Mouse (Mus musculus) CH12.LX (cell line): ENCODE data around the gene Cbwd1. TPM values are rescaled to one million over a fixed set of nuclear protein-coding genes. Genes with fewer than 3 reads are reported as not detected.

Experiments used
- DNase-seq: peaks from one replicate; pipeline ENCODE4 v3.0.0-alpha.2; 2013; ENCODE audit errors: extremely low read depth
- H3K27ac ChIP-seq: 2 replicates; pipeline ENCODE4 v1.5.1; 2012; ENCODE audit warnings: low read depth, mild to moderate bottlenecking, control low read depth, moderate library complexity; ENCODE audit not compliant: insufficient read depth
- H3K27me3 ChIP-seq: replicated peaks from 2 replicates; pipeline ENCODE3; 2012; ENCODE audit warnings: inconsistent platforms
- H3K36me3 ChIP-seq, 2 experiments: replicated peaks in 1 of 2; 2 replicates each; pipeline versions ENCODE3 to v1.6.1; 2012; ENCODE audit warnings: inconsistent platforms in 1 of 2, low read length in 1 of 2, mild to moderate bottlenecking in 1 of 2, mixed read lengths in 1 of 2, moderate library complexity in 1 of 2; ENCODE audit not compliant: control insufficient read depth in 1 of 2, insufficient read depth in 1 of 2
- H3K4me1 ChIP-seq, 2 experiments: 2 replicates each; pipeline ENCODE4 v1.6.1; 2012; ENCODE audit warnings: inconsistent platforms in 1 of 2, moderate library complexity in 1 of 2; ENCODE audit not compliant: insufficient read depth in 2 of 2, control insufficient read depth in 1 of 2
- H3K4me2 ChIP-seq: 2 replicates; pipeline ENCODE4 v1.6.1; 2012; ENCODE audit warnings: low read depth, mild to moderate bottlenecking, control low read depth; ENCODE audit not compliant: poor library complexity, insufficient read depth, severe bottlenecking
- H3K4me3 ChIP-seq, 3 experiments: fragments of 150-350 bp in 1 of 3; sonication (generic) in 1 of 3; replicated peaks in 1 of 3; 2 replicates each; pipeline versions ENCODE3 to v1.5.1; 2011 to 2012; ENCODE audit warnings: low read depth in 2 of 3, low read length in 2 of 3, mild to moderate bottlenecking in 2 of 3, moderate library complexity in 2 of 3, control low read depth in 1 of 3, improper control_type of control experiment in 1 of 3, inconsistent platforms in 1 of 3, mixed read lengths in 1 of 3; ENCODE audit not compliant: poor library complexity in 1 of 3
- H3K79me2 ChIP-seq: replicated peaks from 2 replicates; pipeline ENCODE4 v1.6.1; 2012; ENCODE audit warnings: mild to moderate bottlenecking, moderate library complexity; ENCODE audit not compliant: control insufficient read depth, poor library complexity, insufficient read depth, severe bottlenecking; ENCODE audit errors: extremely low read depth
- H3K9ac ChIP-seq: 2 replicates; pipeline ENCODE4 v1.6.1; 2012; ENCODE audit warnings: low read depth, mild to moderate bottlenecking, control low read depth, moderate library complexity; ENCODE audit not compliant: insufficient read depth
- H3K9me3 ChIP-seq: replicated peaks from 2 replicates; pipeline ENCODE3; 2012; ENCODE audit warnings: low read length, inconsistent platforms, mixed read lengths
- BHLHE40 ChIP-seq: IDR thresholded peaks from 2 replicates; pipeline ENCODE4 v1.6.1; 2011; ENCODE audit warnings: mild to moderate bottlenecking, low read depth, low read length, improper control_type of control experiment
- CTCF ChIP-seq, 2 experiments: IDR thresholded peaks in 1 of 2; conservative IDR thresholded peaks in 1 of 2; 2 replicates each; pipeline ENCODE4 v1.5.1; 2011 to 2012; ENCODE audit warnings: low read depth in 2 of 2, low read length in 2 of 2, improper control_type of control experiment in 1 of 2, inconsistent platforms in 1 of 2, mild to moderate bottlenecking in 1 of 2, moderate library complexity in 1 of 2
- ELF1 ChIP-seq: IDR thresholded peaks from 2 replicates; pipeline ENCODE4 v1.6.1; 2014; ENCODE audit warnings: low read depth, mild to moderate bottlenecking, inconsistent platforms, low read length, improper control_type of control experiment
- EP300 ChIP-seq: IDR thresholded peaks from 2 replicates; pipeline ENCODE4 v1.6.1; 2011; ENCODE audit warnings: low read length, improper control_type of control experiment
- ETS1 ChIP-seq: conservative IDR thresholded peaks from 2 replicates; pipeline ENCODE4 v1.6.1; 2012; ENCODE audit warnings: low read depth, mild to moderate bottlenecking, inconsistent platforms, low read length, improper control_type of control experiment, moderate library complexity
- GABPA ChIP-seq: IDR thresholded peaks from 2 replicates; pipeline ENCODE4 v1.6.1; 2012; ENCODE audit warnings: low read depth, low read length, improper control_type of control experiment, inconsistent platforms; ENCODE audit not compliant: insufficient replicate concordance
- HCFC1 ChIP-seq: IDR thresholded peaks from 2 replicates; pipeline ENCODE4 v1.6.1; 2012; ENCODE audit warnings: low read depth, mild to moderate bottlenecking, inconsistent platforms, low read length, improper control_type of control experiment
- IRF4 ChIP-seq: IDR thresholded peaks from 2 replicates; pipeline ENCODE4 v1.6.1; 2014; ENCODE audit warnings: low read depth, mild to moderate bottlenecking, inconsistent platforms, low read length, improper control_type of control experiment
- JUN ChIP-seq: IDR thresholded peaks from 2 replicates; pipeline ENCODE4 v1.6.1; 2011; ENCODE audit warnings: low read depth, mild to moderate bottlenecking, low read length, improper control_type of control experiment, moderate library complexity; ENCODE audit not compliant: insufficient read depth
- JUND ChIP-seq: conservative IDR thresholded peaks from 2 replicates; pipeline ENCODE4 v1.6.1; 2011; ENCODE audit warnings: low read depth, low read length, improper control_type of control experiment
- KAT2A ChIP-seq: IDR thresholded peaks from 2 replicates; pipeline ENCODE4 v1.6.1; 2012; ENCODE audit warnings: low read length, improper control_type of control experiment, inconsistent platforms; ENCODE audit not compliant: insufficient replicate concordance
- MAX ChIP-seq: IDR thresholded peaks from 2 replicates; pipeline ENCODE4 v1.6.1; 2011; ENCODE audit warnings: low read length, improper control_type of control experiment
- MAZ ChIP-seq: IDR thresholded peaks from 2 replicates; pipeline ENCODE4 v1.6.1; 2012; ENCODE audit warnings: low read depth, mild to moderate bottlenecking, inconsistent platforms, low read length, improper control_type of control experiment, moderate library complexity
- MEF2A ChIP-seq: IDR thresholded peaks from 2 replicates; pipeline ENCODE4 v1.6.1; 2014; ENCODE audit warnings: low read depth, mild to moderate bottlenecking, inconsistent platforms, low read length, improper control_type of control experiment, borderline replicate concordance
- MXI1 ChIP-seq: IDR thresholded peaks from 2 replicates; pipeline ENCODE4 v1.6.1; 2011; ENCODE audit warnings: mild to moderate bottlenecking, low read depth, low read length, improper control_type of control experiment
- MYC ChIP-seq: IDR thresholded peaks from 2 replicates; pipeline ENCODE4 v1.6.1; 2011; ENCODE audit warnings: low read depth, mild to moderate bottlenecking, improper control_type of control experiment, low read length
- NELFE ChIP-seq: IDR thresholded peaks from 2 replicates; pipeline ENCODE4 v1.6.1; 2011; ENCODE audit warnings: low read depth, low read length, improper control_type of control experiment
- NRF1 ChIP-seq: IDR thresholded peaks from 2 replicates; pipeline ENCODE4 v1.6.1; 2014; ENCODE audit warnings: low read depth, mild to moderate bottlenecking, inconsistent platforms, low read length, improper control_type of control experiment, moderate library complexity
- PAX5 ChIP-seq: IDR thresholded peaks from 2 replicates; pipeline ENCODE4 v1.6.1; 2012; ENCODE audit warnings: low read length, inconsistent platforms, mixed read lengths
- POLR2A ChIP-seq: IDR thresholded peaks from 2 replicates; pipeline ENCODE4 v1.6.1; 2011; ENCODE audit warnings: low read depth, mild to moderate bottlenecking, improper control_type of control experiment, low read length
- RAD21 ChIP-seq: IDR thresholded peaks from 2 replicates; pipeline ENCODE4 v1.6.1; 2011; ENCODE audit warnings: low read depth, mild to moderate bottlenecking, low read length, improper control_type of control experiment, moderate library complexity
- RCOR1 ChIP-seq: conservative IDR thresholded peaks from 2 replicates; pipeline ENCODE4 v1.6.1; 2012; ENCODE audit warnings: low read depth, mild to moderate bottlenecking, inconsistent platforms, low read length, improper control_type of control experiment
- SMC3 ChIP-seq: IDR thresholded peaks from 2 replicates; pipeline ENCODE4 v1.6.1; 2011; ENCODE audit warnings: low read depth, low read length, improper control_type of control experiment
- TBP ChIP-seq: conservative IDR thresholded peaks from 2 replicates; pipeline ENCODE4 v1.6.1; 2011; ENCODE audit warnings: low read depth, low read length, improper control_type of control experiment
- TCF12 ChIP-seq: IDR thresholded peaks from 2 replicates; pipeline ENCODE4 v1.6.1; 2014; ENCODE audit warnings: low read depth, mild to moderate bottlenecking, inconsistent platforms, low read length, improper control_type of control experiment
- UBTF ChIP-seq: IDR thresholded peaks from 2 replicates; pipeline ENCODE4 v1.6.1; 2012; ENCODE audit warnings: low read depth, mild to moderate bottlenecking, inconsistent platforms, low read length, improper control_type of control experiment, moderate library complexity
- USF1 ChIP-seq: IDR thresholded peaks from 2 replicates; pipeline ENCODE4 v1.6.1; 2014; ENCODE audit warnings: low read depth, mild to moderate bottlenecking, inconsistent platforms, low read length, improper control_type of control experiment
- ZKSCAN1 ChIP-seq: IDR thresholded peaks from 2 replicates; pipeline ENCODE4 v1.6.1; 2012; ENCODE audit warnings: low read depth, inconsistent platforms, low read length, improper control_type of control experiment, borderline replicate concordance
- ZMIZ1 ChIP-seq: IDR thresholded peaks from 2 replicates; pipeline ENCODE4 v1.6.1; 2012; ENCODE audit warnings: low read depth, mild to moderate bottlenecking, inconsistent platforms, low read length, improper control_type of control experiment
- ZNF384 ChIP-seq: IDR thresholded peaks from 2 replicates; pipeline ENCODE4 v1.6.1; 2012; ENCODE audit warnings: low read depth, low read length, improper control_type of control experiment, inconsistent platforms
- dilution Hi-C: fragments of 300-500 bp; cut with MboI; formaldehyde crosslinking; loops from 2 replicates; pipeline ENCODE4 v1.14.3; 2020; ENCODE audit warnings: low sequenced_read_pairs; ENCODE audit not compliant: extremely low pct_unique_long_range_greater_than_20kb, extremely low pct_ligation_motif_present
- in situ Hi-C: fragments of 300-500 bp; cut with MboI; formaldehyde crosslinking; loops from 3 replicates; pipeline ENCODE4 v1.14.3; 2019; ENCODE audit warnings: low sequenced_read_pairs, low pct_ligation_motif_present, low pct_unique_long_range_greater_than_20kb, mixed read lengths
- polyA plus RNA-seq: library from polyadenylated mRNA; unstranded; fragments of >175 nt; gene quantifications from 2 replicates; pipeline ENCODE4 v1.2.1, GENCODE M21; 2012; ENCODE audit warnings: low read depth; ENCODE audit not compliant: insufficient read length
- total RNA-seq, 2 experiments: library from RNA; depleted of rRNA; stranded (reverse); fragments of 300-350 nt in 1 of 2; fragments of >200 nt in 1 of 2; gene quantifications; 2 replicates each; pipeline ENCODE4 v1.2.3; 2012 to 2014

The Cbwd1 gene
- total and polyA plus RNA-seq, 3 experiments: 21.6 to 50.9 (median 26.3) TPM

- H3K79me2 ChIP-seq: no peaks in the 10 kb centered on the region
- no peak overlapping the region for H3K9ac ChIP-seq
- dilution Hi-C loops (no loop called here), in situ Hi-C loops (no loop called here)
- no peak overlapping the region for H3K4me2 ChIP-seq
- H3K27ac ChIP-seq: no peak overlapping the region
- no peak overlapping the region for H3K4me3 ChIP-seq
- H3K4me1 ChIP-seq: peaks cover 11 to 74% of the 10 kb centered on the region in 2 experiments
- H3K36me3 ChIP-seq: no peaks in the 10 kb centered on the region
- DNase-seq: no peak
- H3K27me3 ChIP-seq: peaks cover 16% of the 10 kb centered on the region
- TF ChIP-seq ELF1: no peak
- no peaks in the 10 kb centered on the region for H3K9me3 ChIP-seq
Observed at GRCm38 (mm10) chr19:25003810-25004209, 42.4 kb upstream of the Cbwd1 start.

GRCm38 (mm10) chr19:25002828-25003227 lies 41.4 kb upstream of the Cbwd1 start:
- peak; percentile 77 for DNase-seq
- Histone ChIP-seq H3K36me3 (no peaks in the 10 kb centered on the region), H3K4me2 (peak overlapping the region; percentile 41), H3K9me3 (no peaks in the 10 kb centered on the region), H3K9ac (0 out of 2 replicates have a peak overlapping the region, but pooled peaks have one; percentile 12), H3K4me3 (no peak overlapping the region), H3K79me2 (no peaks in the 10 kb centered on the region), H3K27me3 (peaks cover 25% of the 10 kb centered on the region), H3K27ac (no peak overlapping the region), H3K4me1 (peaks cover 11 to 65% of the 10 kb centered on the region in 2 experiments)
- in situ Hi-C loops: no loop called here
- TF ChIP-seq NRF1: no peak
- TF ChIP-seq ETS1: peak; percentile 55; the same call in 1 of the 2 replicates
- TF ChIP-seq MXI1: no peak; the same call in 1 of the 2 replicates
- TF ChIP-seq MAX: no peak
- no peak for TF ChIP-seq IRF4
- no peak for TF ChIP-seq RCOR1
- TF ChIP-seq NELFE: no peak
- 0 out of 2 replicates have a peak, but pooled peaks have one; percentile 45 for TF ChIP-seq BHLHE40
- TF ChIP-seq ZMIZ1: no peak
- TF ChIP-seq TCF12: peak; percentile 62
- TF ChIP-seq RAD21: no peak
- TF ChIP-seq ZKSCAN1: no peak
- TF ChIP-seq POLR2A: peak; percentile 32; the same call in 1 of the 2 replicates
- TF ChIP-seq JUND: no peak
- no peak for TF ChIP-seq USF1
- no peak for TF ChIP-seq MAZ
- TF ChIP-seq ZNF384: no peak
- TF ChIP-seq KAT2A: no peak
- TF ChIP-seq MEF2A: 0 out of 2 replicates have a peak, but pooled peaks have one; percentile 28
- TF ChIP-seq TBP: no peak
- no peak for TF ChIP-seq SMC3
- TF ChIP-seq UBTF: no peak
- no peak for TF ChIP-seq PAX5
- TF ChIP-seq EP300: peak; percentile 42
- TF ChIP-seq GABPA: no peak
- TF ChIP-seq CTCF (conservative IDR thresholded peaks at IDR 0.05 in 1 of 2, IDR thresholded peaks at IDR 0.05 in 1 of 2; ENCODE audit: low read depth in 2 of 2, low read length in 2 of 2): no peak
- TF ChIP-seq JUN: no peak
- no peak for TF ChIP-seq HCFC1
- no peak for TF ChIP-seq MYC
- dilution Hi-C loops: no loop called here
